Mouse (Mus musculus) kidney, adult 2 months (tissue): ENCODE results near the gene Pnpla7.

ENCODE experiments used
- CTCF ChIP-seq: fragments of 200-500 bp; conservative IDR thresholded peaks from 2 replicates; pipeline ENCODE4 v1.5.1; 2011; ENCODE audit warnings: low read depth, mild to moderate bottlenecking, control low read depth, low read length, moderate library complexity, mixed read lengths; ENCODE audit not compliant: insufficient read depth, insufficient read length
- POLR2A ChIP-seq: fragments of 200-500 bp; IDR thresholded peaks from one replicate; pipeline ENCODE4 v1.6.1; 2011; ENCODE audit warnings: low read depth, low read length, control low read depth

GRCm38 (mm10) chr2:25085571-25085970 is 109.7 kb downstream of the Pnpla7 start:
- TF ChIP-seq CTCF (no peak), POLR2A (no peak)
